Mouse (Mus musculus): ENCODE results near the gene Kdm2b. TPM values are rescaled to one million over a fixed set of nuclear protein-coding genes. Genes with fewer than 3 reads are reported as not detected.
A peak's percentile ranks its signal among the peaks of the same experiment; 100 is the strongest.

Gene Kdm2b
- total and polyA plus RNA-seq, 2 experiments from 2014 or later = 60.9 to 75.7 TPM

- H3K4me1 ChIP-seq (ENCODE audit: insufficient read depth, low read length) = no peaks in the 10 kb centered on the region
- peaks cover 14% of the 10 kb centered on the region for H3K36me3 ChIP-seq (ENCODE audit: insufficient read depth, low read length)
- no peaks in the 10 kb centered on the region for H3K9me3 ChIP-seq (ENCODE audit: low read length)
- ATAC-seq (no peak), DNase-seq (ENCODE audit: low spot score) (no peak)
- H3K4me2 ChIP-seq (ENCODE audit: low read depth, low read length) = no peak overlapping the region
- no peaks in the 10 kb centered on the region for H3K27me3 ChIP-seq (ENCODE audit: insufficient read depth, low read length)
- 89% methylated on average over 6 of the region's 6 CpGs for WGBS
- H3K4me3 ChIP-seq (ENCODE audit: low read length) = no peak overlapping the region
- TF ChIP-seq CTCF (IDR thresholded peaks at IDR 0.05; ENCODE audit: low read depth) = no peak
- H3K27ac ChIP-seq = no peak overlapping the region
- no peak overlapping the region for H3K9ac ChIP-seq (replicated peaks; ENCODE audit: low read length)
These were observed 52.6 kb downstream of the Kdm2b start for GRCm38 (mm10) chr5:122937031-122937430.

GRCm38 (mm10) chr5:122935810-122936209 is 53.8 kb downstream of the Kdm2b start:
- peak; percentile 26; the same call in 1 of the 2 replicates for TF ChIP-seq CTCF (IDR thresholded peaks at IDR 0.05; ENCODE audit: low read depth)
- H3K9ac ChIP-seq (replicated peaks; ENCODE audit: low read length) = no peak overlapping the region
- ATAC-seq (no peak), DNase-seq (ENCODE audit: low spot score) (no peak)
- H3K4me2 ChIP-seq (ENCODE audit: low read depth, low read length) = no peak overlapping the region
- no peak overlapping the region for H3K4me3 ChIP-seq (ENCODE audit: low read length)
- H3K27me3 ChIP-seq (ENCODE audit: insufficient read depth, low read length) = no peaks in the 10 kb centered on the region
- no peak overlapping the region for H3K27ac ChIP-seq
- H3K9me3 ChIP-seq (ENCODE audit: low read length) = no peaks in the 10 kb centered on the region
- H3K36me3 ChIP-seq (ENCODE audit: insufficient read depth, low read length) = peaks cover 18% of the 10 kb centered on the region
- no peaks in the 10 kb centered on the region for H3K4me1 ChIP-seq (ENCODE audit: insufficient read depth, low read length)
- WGBS = 91% methylated on average over 4 of the region's 4 CpGs

GRCm38 (mm10) chr5:122930991-122931390 is 58.6 kb downstream of the Kdm2b start:
- Histone ChIP-seq H3K4me3 (ENCODE audit: low read length) (no peak overlapping the region), H3K9me3 (ENCODE audit: low read length) (no peaks in the 10 kb centered on the region), H3K4me1 (ENCODE audit: insufficient read depth, low read length) (no peaks in the 10 kb centered on the region), H3K27me3 (ENCODE audit: insufficient read depth, low read length) (no peaks in the 10 kb centered on the region), H3K4me2 (ENCODE audit: low read depth, low read length) (no peak overlapping the region), H3K27ac (no peak overlapping the region), H3K36me3 (ENCODE audit: insufficient read depth, low read length) (peaks cover 18% of the 10 kb centered on the region), H3K9ac (replicated peaks; ENCODE audit: low read length) (no peak overlapping the region)
- DNase-seq (ENCODE audit: low spot score) (no peak), ATAC-seq (no peak)
- TF ChIP-seq CTCF (IDR thresholded peaks at IDR 0.05; ENCODE audit: low read depth) = no peak
- 64% methylated on average over 7 of the region's 7 CpGs for WGBS

GRCm38 (mm10) chr5:122928293-122928692 is 61.3 kb downstream of the Kdm2b start:
- Histone ChIP-seq H3K9ac (replicated peaks; ENCODE audit: low read length) (no peak overlapping the region), H3K27me3 (ENCODE audit: insufficient read depth, low read length) (no peaks in the 10 kb centered on the region), H3K4me3 (ENCODE audit: low read length) (no peak overlapping the region), H3K4me2 (ENCODE audit: low read depth, low read length) (no peak overlapping the region), H3K36me3 (ENCODE audit: insufficient read depth, low read length) (peaks cover 14% of the 10 kb centered on the region), H3K9me3 (ENCODE audit: low read length) (no peaks in the 10 kb centered on the region), H3K27ac (no peak overlapping the region), H3K4me1 (ENCODE audit: insufficient read depth, low read length) (peaks cover 3% of the 10 kb centered on the region; the same call in 1 of the 2 replicates)
- WGBS = 77% methylated on average over 3 of the region's 3 CpGs
- DNase-seq (ENCODE audit: low spot score) (no peak), ATAC-seq (no peak)
- no peak for TF ChIP-seq CTCF (IDR thresholded peaks at IDR 0.05; ENCODE audit: low read depth)

GRCm38 (mm10) chr5:122927703-122928102 is 61.9 kb downstream of the Kdm2b start:
- Histone ChIP-seq H3K36me3 (ENCODE audit: insufficient read depth, low read length) (peaks cover 11% of the 10 kb centered on the region), H3K4me2 (ENCODE audit: low read depth, low read length) (no peak overlapping the region), H3K27ac (no peak overlapping the region), H3K27me3 (ENCODE audit: insufficient read depth, low read length) (no peaks in the 10 kb centered on the region), H3K9ac (replicated peaks; ENCODE audit: low read length) (no peak overlapping the region), H3K9me3 (ENCODE audit: low read length) (no peaks in the 10 kb centered on the region), H3K4me1 (ENCODE audit: insufficient read depth, low read length) (peaks cover 3% of the 10 kb centered on the region; the same call in 1 of the 2 replicates), H3K4me3 (ENCODE audit: low read length) (no peak overlapping the region)
- no peak for TF ChIP-seq CTCF (IDR thresholded peaks at IDR 0.05; ENCODE audit: low read depth)
- DNase-seq (ENCODE audit: low spot score) = no peak
- ATAC-seq = no peak
- WGBS = 86% methylated on average over 6 of the region's 6 CpGs

- ATAC-seq (no peak), DNase-seq (ENCODE audit: low spot score) (no peak)
- H3K27ac ChIP-seq = no peak overlapping the region
- TF ChIP-seq CTCF (IDR thresholded peaks at IDR 0.05; ENCODE audit: low read depth) = no peak
- no peak overlapping the region for H3K9ac ChIP-seq (replicated peaks; ENCODE audit: low read length)
- no peak overlapping the region for H3K4me2 ChIP-seq (ENCODE audit: low read depth, low read length)
- no peaks in the 10 kb centered on the region for H3K27me3 ChIP-seq (ENCODE audit: insufficient read depth, low read length)
- no peak overlapping the region for H3K4me3 ChIP-seq (ENCODE audit: low read length)
- 71% methylated on average over 8 of the region's 8 CpGs for WGBS
- no peaks in the 10 kb centered on the region for H3K9me3 ChIP-seq (ENCODE audit: low read length)
- H3K4me1 ChIP-seq (ENCODE audit: insufficient read depth, low read length) = peaks cover 3% of the 10 kb centered on the region; the same call in 1 of the 2 replicates
- peaks cover 5% of the 10 kb centered on the region; the same call in 1 of the 2 replicates for H3K36me3 ChIP-seq (ENCODE audit: insufficient read depth, low read length)
These were observed 62.5 kb downstream of the Kdm2b start for GRCm38 (mm10) chr5:122927092-122927491.

GRCm38 (mm10) chr5:122926341-122926740 is 63.3 kb downstream of the Kdm2b start:
- peak overlapping the region; percentile 27; the same call in 1 of the 2 replicates for H3K27ac ChIP-seq
- no peak overlapping the region for H3K9ac ChIP-seq (replicated peaks; ENCODE audit: low read length)
- DNase-seq (ENCODE audit: low spot score) (no peak), ATAC-seq (no peak)
- WGBS = 81% methylated on average over 3 of the region's 3 CpGs
- no peak for TF ChIP-seq CTCF (IDR thresholded peaks at IDR 0.05; ENCODE audit: low read depth)
- H3K27me3 ChIP-seq (ENCODE audit: insufficient read depth, low read length) = no peaks in the 10 kb centered on the region
- peaks cover 3% of the 10 kb centered on the region; the same call in 1 of the 2 replicates for H3K4me1 ChIP-seq (ENCODE audit: insufficient read depth, low read length)
- H3K36me3 ChIP-seq (ENCODE audit: insufficient read depth, low read length) = no peaks in the 10 kb centered on the region
- H3K4me2 ChIP-seq (ENCODE audit: low read depth, low read length) = no peak overlapping the region
- H3K4me3 ChIP-seq (ENCODE audit: low read length) = no peak overlapping the region
- H3K9me3 ChIP-seq (ENCODE audit: low read length) = no peaks in the 10 kb centered on the region
